Mouse (Mus musculus) ES-Bruce4 (cell line): ENCODE data around the gene Cdk8.

Experiments
- CTCF ChIP-seq: IDR thresholded peaks from one replicate; pipeline ENCODE4 v1.8.1; 2011; ENCODE audit warnings: low read depth, low read length
- POLR2A ChIP-seq: IDR thresholded peaks from one replicate; pipeline ENCODE4 v1.8.1; 2011; ENCODE audit warnings: low read length; ENCODE audit not compliant: insufficient read depth

- no peak for TF ChIP-seq CTCF
- no peak for TF ChIP-seq POLR2A
Measured at GRCm38 (mm10) chr5:146238274-146238673, 7.2 kb downstream of the Cdk8 start.
